In genomic region chr7:119880345-119880744, GRCm38 (mm10) we compare ENCODE assay signal across 15 mouse cellular contexts. TPM values are rescaled to one million over a fixed set of nuclear protein-coding genes. Genes with fewer than 3 reads are reported as not detected.
DNase-seq lines count a peak whose midpoint lies in the region; ATAC-seq and TF ChIP-seq lines count a peak whose summit lies in the region.
"Had no signal": no experiment of that assay in that cellular context is flagged by ENCODE, and none has a peak within 500 bp of the region (broad histone marks: within the 10 kb centered on the region; RNA-seq: fewer than 3 reads in every experiment).

No protein-coding gene starts in this region.

- peak; percentile 63 for ATAC-seq in lung, postnatal 0 days
- ATAC-seq in erythroblast, adult 5-6 weeks (replicated peaks; ENCODE audit: low FRiP score, poor library complexity, severe bottlenecking) = no peak
- ATAC-seq: inflammation-experienced regulatory T-cells, adult 6 months had no signal

- peak in 1 of 2 experiments; percentile 28 for DNase-seq in heart, adult 2 months
- no peak for DNase-seq in heart, postnatal 4 days
- peak; percentile 38 for DNase-seq in urinary bladder, postnatal 14 days (ENCODE audit: low spot score)
- no peak for DNase-seq in urinary bladder, postnatal 4 days (ENCODE audit: low spot score in 2 of 2)
- DNase-seq in lung, postnatal 0 days (ENCODE audit: low spot score) = peak; percentile 74
- no peak for DNase-seq in layer of hippocampus, postnatal 10 days (ENCODE audit: low spot score in 2 of 2)
- DNase-seq in embryo, embryonic 10.5 days (ENCODE audit: low spot score) = no peak
- DNase-seq: cerebellum, postnatal 36 days; layer of hippocampus, postnatal 36 days; thymus, postnatal 14 days had no signal

- no peak for TF ChIP-seq EP300 in heart, adult 2 months (IDR thresholded peaks at IDR 0.05; ENCODE audit: insufficient read depth, low read depth, low read length)
- TF ChIP-seq EP300 in lung, postnatal 0 days (IDR thresholded peaks at IDR 0.05) = no peak

- no peak overlapping the region for H3K4me3 ChIP-seq in heart, adult 2 months
- H3K4me3 ChIP-seq in lung, postnatal 0 days (ENCODE audit: low read depth, low read length) = no peak overlapping the region
- H3K4me3 ChIP-seq: embryonic facial prominence, embryonic 15.5 days; heart, embryonic 10.5 days; limb, embryonic 15.5 days had no signal

- H3K27me3 ChIP-seq in heart, adult 2 months (ENCODE audit: control insufficient read depth, insufficient read depth, low read length) = no peaks in the 10 kb centered on the region
- H3K27me3 ChIP-seq in lung, postnatal 0 days (replicated peaks; ENCODE audit: insufficient read depth, low read length) = no peaks in the 10 kb centered on the region
- H3K27me3 ChIP-seq: embryonic facial prominence, embryonic 15.5 days; limb, embryonic 15.5 days had no signal

- H3K9ac ChIP-seq in heart, adult 2 months (ENCODE audit: low read depth, low read length) = no peak overlapping the region
- H3K9ac ChIP-seq in lung, postnatal 0 days (replicated peaks; ENCODE audit: low read depth) = no peak overlapping the region
- H3K9ac ChIP-seq: embryonic facial prominence, embryonic 15.5 days; limb, embryonic 15.5 days had no signal

- TF ChIP-seq POLR2A in heart, adult 2 months (IDR thresholded peaks at IDR 0.05; ENCODE audit: insufficient read depth, low read depth, low read length) = no peak

- no peak for TF ChIP-seq CTCF in heart, adult 2 months (IDR thresholded peaks at IDR 0.05)
- TF ChIP-seq CTCF in lung, postnatal 0 days (IDR thresholded peaks at IDR 0.05) = no peak

- H3K9me3 ChIP-seq in lung, postnatal 0 days (ENCODE audit: low read length) = no peaks in the 10 kb centered on the region
- H3K9me3 ChIP-seq: embryonic facial prominence, embryonic 15.5 days; heart, embryonic 10.5 days; limb, embryonic 15.5 days had no signal

- intact Hi-C loops in heart, adult 2 months (cut with DNase I) = no loop called here

- peaks cover 6% of the 10 kb centered on the region for H3K36me3 ChIP-seq in heart, adult 2 months (ENCODE audit: control insufficient read depth, insufficient read depth, low read length)
- no peaks in the 10 kb centered on the region for H3K36me3 ChIP-seq in lung, postnatal 0 days (ENCODE audit: insufficient read depth, low read length)

- peaks cover 5% of the 10 kb centered on the region for H3K4me1 ChIP-seq in heart, adult 2 months (ENCODE audit: control insufficient read depth, insufficient read depth, low read length)
- H3K4me1 ChIP-seq in lung, postnatal 0 days (ENCODE audit: insufficient read depth, low read depth, low read length) = no peaks in the 10 kb centered on the region; the same call in 1 of the 2 replicates

- H3K27ac ChIP-seq in heart, adult 2 months = 0 out of 2 replicates have a peak overlapping the region, but pooled peaks have one; percentile 8
- 0 out of 2 replicates have a peak overlapping the region, but pooled peaks have one; percentile 6 for H3K27ac ChIP-seq in lung, postnatal 0 days (ENCODE audit: low read length)
- H3K27ac ChIP-seq: embryonic facial prominence, embryonic 15.5 days; heart, embryonic 10.5 days; limb, embryonic 15.5 days had no signal

- H3K79me2 ChIP-seq in heart, adult 2 months (replicated peaks; ENCODE audit: control insufficient read depth, insufficient read depth, low read length) = peaks cover 3% of the 10 kb centered on the region; the same call in 1 of the 2 replicates

- WGBS in heart, adult 2 months = 78% methylated on average over 5 of the region's 5 CpGs
- 53% methylated on average over 5 of the region's 5 CpGs for WGBS in lung, postnatal 0 days

- no peak overlapping the region for H3K4me2 ChIP-seq in lung, postnatal 0 days (replicated peaks; ENCODE audit: low read depth, low read length)
- H3K4me2 ChIP-seq: embryonic facial prominence, embryonic 15.5 days; limb, embryonic 15.5 days had no signal

RNA-seq across cellular contexts. Expression of gene Lyrm1, which starts 15.3 kb away (rescaled TPM):
- total RNA-seq in heart, adult 2 months (2021) = 1 to 10 TPM; 9.1 to 9.6 TPM
- 5.9 and 8.6 TPM in 2 replicates for polyA plus RNA-seq in heart, adult 2 months (2012; rRNA removed)
- 1 to 10 TPM; 4.9 to 5.0 TPM for total RNA-seq in heart, postnatal 4 days (2021)
- 7.4 and 7.7 TPM in 2 replicates for polyA plus RNA-seq in lung, postnatal 0 days (2015; fragmentation: Nextera tagmentation; extraction: Ambion mirVana)
- total RNA-seq in erythroblast, adult 5-6 weeks (2015; ENCODE audit: low replicate concordance) = not detected in 2 replicates
- total RNA-seq in erythroblast, adult 5-6 weeks (2017; ENCODE audit: low replicate concordance) = 5.5 and 5.7 TPM in 2 replicates
- 1 to 10 TPM; 7.3 to 8.9 TPM for total RNA-seq in layer of hippocampus, postnatal 10 days (2021)

RNA-seq across cellular contexts. Expression of gene Dcun1d3, which starts 15.8 kb away (rescaled TPM):
- 10 to 100 TPM; 12.6 to 14.6 TPM for total RNA-seq in heart, adult 2 months (2021)
- 3.7 and 6.5 TPM in 2 replicates for polyA plus RNA-seq in heart, adult 2 months (2012; rRNA removed)
- total RNA-seq in heart, postnatal 4 days (2021) = 10 to 100 TPM; 13.9 to 15.9 TPM
- polyA plus RNA-seq in lung, postnatal 0 days (2015; fragmentation: Nextera tagmentation; extraction: Ambion mirVana) = 7.7 and 8.6 TPM in 2 replicates
- total RNA-seq in erythroblast, adult 5-6 weeks (2015; ENCODE audit: low replicate concordance) = 0.84 and 1.7 TPM in 2 replicates
- 1.7 and 2.3 TPM in 2 replicates for total RNA-seq in erythroblast, adult 5-6 weeks (2017; ENCODE audit: low replicate concordance)
- total RNA-seq in layer of hippocampus, postnatal 10 days (2021) = 10 to 100 TPM; 23.3 to 24.0 TPM

Comparison
In these comparisons a context has a peak if more than half of its experiments do, and no peak if none do; other contexts are left out.
1. DNase-seq: peak in urinary bladder, postnatal 14 days (single experiment) and lung, postnatal 0 days (single experiment); none in heart, postnatal 4 days (single experiment), urinary bladder, postnatal 4 days (0 of 2), layer of hippocampus, postnatal 10 days (0 of 2) and embryo, embryonic 10.5 days (single experiment).
2. RNA of gene Dcun1d3, which starts 15.8 kb away (total RNA-seq): 23.3 to 24.0 TPM in layer of hippocampus, postnatal 10 days, 13.9 to 15.9 TPM in heart, postnatal 4 days and 12.6 to 14.6 TPM in heart, adult 2 months; 0.84 to 2.3 TPM in erythroblast, adult 5-6 weeks; every median in the first group is over 4 times any median in the second.